Mouse (Mus musculus): Measurements from ENCODE around the gene Kif5c. TPM values are rescaled to one million over a fixed set of nuclear protein-coding genes. Genes with fewer than 3 reads are reported as not detected.
A peak's percentile ranks its signal among the peaks of the same experiment; 100 is the strongest.

The Kif5c gene
- 1 to 10 TPM in 1 of 2 experiments, under 1 TPM in 1; 0.88 to 1.4 TPM for total RNA-seq (2021)

- peak; percentile 75 for DNase-seq
These were observed at the start of gene Kif5c for GRCm38 (mm10) chr2:49618829-49619718. Kif5c (plus strand) TSS chr2:49619298.

- peak; percentile 75 for DNase-seq
These were observed 49.0 kb upstream of the Kif5c start for GRCm38 (mm10) chr2:49569862-49570777.

GRCm38 (mm10) chr2:49570778-49571101, 48.4 kb upstream of the Kif5c start:
- DNase-seq, result no peak

DNA sequence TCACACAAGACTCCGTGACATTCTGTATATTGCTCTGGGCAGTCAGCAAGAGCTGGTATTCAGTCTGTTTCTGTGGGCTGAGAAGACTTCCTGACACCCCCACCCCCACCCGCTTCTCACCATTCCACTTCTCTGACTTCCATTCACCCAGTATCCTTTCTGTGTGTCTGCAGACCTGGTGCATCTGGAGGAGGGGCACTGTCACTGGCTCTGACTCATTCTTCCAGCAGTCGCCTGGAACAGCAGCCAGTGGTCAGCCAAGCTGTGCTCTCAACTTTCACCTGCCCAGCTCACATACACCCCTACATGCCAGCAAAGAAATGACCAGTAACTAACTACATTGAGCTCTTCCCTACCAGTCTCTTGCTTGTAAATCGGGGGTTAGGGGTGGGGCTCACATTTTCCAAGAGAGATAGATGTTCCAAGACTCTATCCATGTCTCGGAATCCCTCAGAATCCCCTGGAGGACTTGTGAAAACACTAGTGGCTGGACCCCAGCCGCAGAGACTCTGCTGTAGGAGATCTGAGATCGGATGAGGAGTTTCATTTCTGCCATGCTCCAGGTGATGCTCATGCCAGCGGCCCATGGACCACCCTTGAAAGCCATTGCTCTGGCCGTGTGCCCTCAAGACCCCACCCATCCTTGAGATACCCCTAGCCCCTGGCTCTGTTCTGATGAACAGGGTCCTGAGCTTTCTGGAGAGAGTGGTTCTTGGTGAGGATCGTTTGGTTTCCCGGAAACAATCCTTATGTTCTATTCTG, 47.8 kb upstream of the Kif5c start:
- DNase-seq, result no peak

- DNase-seq, result no peak
These were observed 46.9 kb upstream of the Kif5c start for GRCm38 (mm10) chr2:49572111-49572642.

GRCm38 (mm10) chr2:49572684-49573083, 46.4 kb upstream of the Kif5c start:
- DNase-seq, result no peak

DNA sequence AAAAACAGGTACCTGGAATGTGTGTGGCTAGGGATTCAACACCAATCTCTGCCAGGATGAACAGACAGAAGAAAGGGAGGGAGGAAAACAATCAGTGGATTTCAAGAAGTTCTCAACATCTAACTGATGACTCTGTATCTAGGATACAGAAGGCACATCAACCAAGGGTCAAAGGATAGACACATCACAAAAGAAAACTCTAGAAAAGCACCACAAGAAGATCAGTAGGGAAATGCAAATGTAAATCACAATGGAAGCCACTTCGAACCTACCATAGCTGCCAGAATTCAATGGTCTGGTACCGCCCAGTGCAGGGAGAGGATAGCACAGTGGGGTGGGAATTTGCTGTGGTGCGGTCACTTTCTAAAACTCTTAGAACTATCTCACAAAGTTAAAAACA, 45.8 kb upstream of the Kif5c start:
- no peak for DNase-seq

DNA sequence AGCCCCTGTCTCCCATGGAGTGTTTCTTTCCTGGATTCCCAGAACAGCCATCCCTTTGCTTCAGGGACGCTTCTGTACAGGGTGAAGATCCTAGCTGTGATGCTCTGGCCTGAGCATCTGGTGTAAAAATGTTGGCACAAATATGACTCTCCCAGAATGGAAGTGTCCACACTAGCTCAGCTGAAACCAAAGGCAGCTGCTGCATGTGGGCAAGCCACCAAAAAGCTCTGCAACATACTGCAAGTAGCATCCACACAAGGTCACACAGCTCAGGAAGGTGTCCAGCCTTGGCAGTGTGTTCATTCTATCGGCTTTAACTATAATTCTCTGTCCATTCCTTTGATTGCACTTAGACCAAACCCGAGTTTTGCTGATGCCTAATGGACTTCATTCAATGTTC, 38.5 kb upstream of the Kif5c start:
- no peak for DNase-seq

DNA sequence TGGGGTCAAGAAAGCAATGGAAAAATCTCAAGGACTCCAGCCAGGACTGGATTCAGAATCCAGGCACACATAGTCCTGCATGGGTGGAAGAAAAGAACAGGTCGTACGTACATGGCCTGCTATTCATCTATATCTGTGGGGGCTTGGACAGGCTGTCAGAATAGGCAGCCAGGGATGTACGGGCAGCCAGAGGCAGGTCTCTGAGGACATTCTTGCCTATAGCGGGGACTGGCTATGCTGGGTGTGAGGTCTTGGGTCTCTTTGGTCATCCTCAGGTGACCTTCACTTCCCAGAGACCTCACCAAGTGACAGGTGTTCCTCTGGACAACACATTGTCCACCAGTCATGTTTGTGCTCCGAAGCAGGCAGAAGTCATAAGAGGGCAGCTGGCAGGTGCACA, 36.6 kb upstream of the Kif5c start:
- no peak for DNase-seq

DNA sequence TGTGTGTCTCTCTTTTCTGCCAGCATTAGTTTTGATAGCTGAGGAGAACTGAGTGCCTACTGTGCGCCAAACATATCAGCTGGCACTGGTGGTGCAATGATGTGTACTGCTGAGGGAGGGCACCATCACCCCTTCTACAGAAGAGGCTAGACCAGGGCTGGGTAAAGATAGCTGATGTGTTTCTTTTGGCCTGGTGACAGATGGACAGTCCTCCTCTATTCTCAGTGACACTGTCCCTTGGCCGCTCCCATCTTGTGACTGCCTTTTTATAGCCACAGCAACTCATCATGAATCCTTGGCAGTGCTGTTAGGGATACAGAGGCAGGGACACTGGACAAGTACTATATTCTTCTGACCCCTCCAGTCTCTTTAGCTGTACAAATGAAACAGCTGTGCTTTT, 35.8 kb upstream of the Kif5c start:
- DNase-seq, result no peak

GRCm38 (mm10) chr2:49590450-49590849, 28.6 kb upstream of the Kif5c start:
- no peak for DNase-seq

DNA sequence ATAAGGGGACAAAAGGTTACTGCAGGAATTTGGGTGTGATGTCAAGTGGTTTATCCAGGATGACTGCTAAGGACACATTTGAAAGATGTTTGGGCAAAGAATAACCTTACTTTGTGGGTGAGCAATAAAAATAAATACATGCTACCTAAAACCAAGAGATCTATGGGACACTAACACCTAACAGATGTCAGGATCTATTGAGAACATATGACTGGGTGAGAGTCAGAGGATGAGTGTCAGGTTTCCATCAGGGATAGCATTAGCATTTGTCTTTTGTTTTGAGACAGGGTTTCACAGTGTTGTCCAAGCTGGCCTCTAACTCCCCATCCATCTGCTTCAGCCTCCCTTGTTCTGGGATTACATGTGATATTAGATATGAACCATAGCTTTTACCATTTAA, 26.2 kb upstream of the Kif5c start:
- DNase-seq, result no peak

DNA sequence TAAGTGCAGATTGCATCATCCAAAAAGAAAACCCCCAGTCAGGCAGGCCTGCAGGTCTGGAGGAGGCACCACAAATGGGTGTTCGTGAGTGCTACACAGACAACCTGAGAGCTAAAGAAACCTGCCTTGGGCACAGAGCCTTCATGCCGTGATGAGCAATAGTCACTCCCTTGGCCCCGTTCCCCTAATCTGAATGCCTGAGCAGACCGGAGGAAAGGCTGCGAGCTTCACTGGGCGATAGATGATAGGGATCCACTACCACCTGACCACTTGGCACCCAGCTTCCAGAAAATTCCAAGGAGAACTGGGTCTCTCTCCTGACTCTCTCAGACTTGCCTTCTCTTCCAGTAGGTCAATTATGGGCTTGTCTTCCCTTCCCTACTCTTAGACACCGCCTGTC, 24.2 kb upstream of the Kif5c start:
- DNase-seq, result no peak

DNA sequence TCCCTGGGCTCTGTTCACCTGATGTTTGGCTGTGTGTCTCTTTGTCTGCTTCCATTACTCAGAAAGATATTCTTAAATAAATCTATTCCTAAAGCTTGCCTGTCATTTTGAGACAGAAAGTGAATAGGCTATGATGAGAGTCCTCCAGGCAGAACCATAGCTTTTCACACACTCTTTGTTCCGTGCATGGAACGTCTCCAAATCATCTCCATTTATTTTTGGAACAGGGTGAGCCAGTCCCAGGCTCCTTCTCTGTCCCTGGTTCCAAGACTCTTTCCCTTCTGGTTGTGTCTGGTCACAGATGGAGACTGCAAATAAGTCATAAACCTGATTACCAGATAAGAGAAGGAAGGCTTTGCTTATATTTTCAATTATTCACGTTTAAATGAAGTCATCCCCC, 22.8 kb upstream of the Kif5c start:
- no peak for DNase-seq

- no peak for DNase-seq
These were observed 18.9 kb upstream of the Kif5c start for GRCm38 (mm10) chr2:49600021-49600681.

DNA sequence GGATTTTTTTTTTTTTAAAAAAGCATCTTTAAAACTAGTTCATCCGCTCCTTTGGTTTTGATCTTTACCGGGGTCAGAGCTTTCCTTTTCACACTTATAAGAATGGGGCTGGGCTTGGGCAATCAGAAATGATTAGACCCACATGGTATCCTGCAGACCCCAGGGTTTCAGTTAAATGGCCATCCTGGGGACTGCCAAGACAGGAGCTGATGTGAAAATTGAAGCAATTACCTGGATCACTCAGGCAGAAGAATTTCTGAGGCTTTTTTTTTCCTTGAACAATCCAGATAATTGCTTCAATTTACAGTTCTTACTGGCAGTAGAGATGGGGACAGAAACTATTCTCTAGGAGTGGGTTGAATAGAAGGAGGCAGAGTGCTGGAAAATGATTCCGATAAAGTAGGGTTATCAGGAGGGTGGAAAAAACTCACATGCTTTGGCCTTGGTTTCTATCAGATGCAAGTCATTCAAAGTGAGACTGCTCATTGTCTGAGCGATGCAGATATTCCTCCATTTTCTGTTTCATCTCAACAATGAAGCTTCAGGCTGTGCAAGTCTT, 16.2 kb upstream of the Kif5c start:
- no peak for DNase-seq

DNA sequence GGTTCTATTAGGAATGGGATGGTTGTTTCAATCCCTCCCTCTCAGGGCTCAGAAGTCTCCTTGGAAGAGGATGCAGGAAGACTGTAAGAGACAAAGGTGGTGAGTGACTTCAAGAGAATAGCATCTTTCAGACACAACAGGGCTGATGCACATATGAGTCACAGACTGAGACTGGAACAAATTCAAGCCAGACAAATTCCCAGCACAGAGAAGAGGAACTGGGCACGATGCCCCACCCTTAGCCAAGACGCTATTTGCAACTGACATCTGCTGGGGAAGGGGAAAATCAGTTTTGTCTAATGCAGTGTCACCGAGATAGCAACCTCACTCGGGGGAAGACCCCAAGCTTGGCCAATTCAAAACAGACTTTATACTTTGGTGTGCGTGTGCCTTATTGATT, 9.5 kb upstream of the Kif5c start:
- DNase-seq, result no peak

GRCm38 (mm10) chr2:49616765-49617164, 2.3 kb upstream of the Kif5c start:
- DNase-seq, result no peak

DNA sequence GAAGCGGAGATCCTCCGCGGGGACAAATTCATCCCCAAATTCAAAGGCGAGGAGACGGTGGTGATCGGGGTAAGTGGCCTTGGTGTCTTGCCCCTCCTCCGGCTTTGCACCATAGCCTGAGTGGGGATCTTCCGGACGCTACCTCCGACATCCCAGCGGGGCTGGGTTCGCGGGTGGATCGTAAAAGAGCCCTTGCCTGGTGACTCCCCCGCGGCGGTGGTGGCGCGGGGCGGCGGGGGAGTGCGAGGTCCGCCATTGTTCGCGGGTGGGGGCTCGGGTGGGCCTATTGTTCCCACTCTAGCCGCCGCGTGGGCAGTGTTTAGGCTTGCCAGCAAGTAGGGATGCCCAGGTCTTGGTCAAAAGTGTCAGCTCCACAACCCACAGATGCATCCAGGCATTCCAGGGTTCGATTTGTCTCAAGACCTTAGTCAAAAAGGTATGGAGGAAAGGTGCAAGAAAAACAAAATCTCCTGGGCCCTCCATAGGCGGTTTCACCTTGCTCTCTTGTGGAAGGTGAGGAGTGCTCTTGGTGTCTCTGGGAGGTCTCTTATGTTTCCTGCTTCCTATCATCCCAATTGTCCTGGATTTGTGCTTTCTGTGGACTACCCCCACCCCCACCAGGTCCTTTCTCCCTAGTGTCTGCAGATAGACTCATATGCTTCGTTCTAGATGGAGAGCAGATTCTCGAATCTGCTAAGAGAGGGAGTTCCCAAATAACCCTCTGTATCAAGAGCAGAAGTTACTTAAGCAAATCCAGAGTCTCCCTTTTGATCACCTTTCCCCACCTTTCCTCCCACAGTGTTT, 823 bp downstream of the Kif5c start:
- DNase-seq, result no peak

DNA sequence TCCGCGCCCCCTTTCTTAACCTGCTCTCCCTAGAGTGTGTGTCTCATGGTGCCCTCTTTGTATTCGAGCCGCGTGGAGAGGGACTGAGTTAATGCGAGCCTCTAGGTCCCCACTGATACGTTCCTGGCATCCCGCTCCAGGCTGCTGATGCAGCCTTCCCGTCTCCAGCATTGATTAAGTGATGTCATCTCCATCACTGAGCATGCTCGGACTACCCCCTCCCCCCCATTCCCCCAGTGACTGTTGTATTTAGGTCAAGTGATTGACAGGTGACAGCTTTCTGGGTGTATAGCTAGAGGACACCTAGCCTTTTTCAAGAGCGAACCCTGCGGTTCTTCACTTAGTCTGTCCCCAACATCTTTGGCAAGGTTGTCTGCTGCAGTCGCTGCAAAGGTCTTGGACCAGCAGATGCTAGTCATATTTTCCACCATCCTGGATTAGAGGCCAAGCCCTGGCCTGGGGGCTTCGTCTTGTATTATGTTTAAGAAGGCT, 1.6 kb downstream of the Kif5c start:
- DNase-seq, result no peak

GRCm38 (mm10) chr2:49621234-49621633, 2.1 kb downstream of the Kif5c start:
- DNase-seq, result no peak

Data from heart, postnatal 4 days (tissue).